Mouse (Mus musculus): ENCODE measurements at regions not wholly inside any gene's neighbourhood (a gene's known extent, or its start where the extent isn't known, plus 50 kb on each side); places are given as distances from the start of the nearest gene placed in this dataset.

GRCm38 (mm10) chr2:159361371-159361770 lies 566.8 kb downstream of the Dhx35 start:
- H3K4me1 ChIP-seq (ENCODE audit: control insufficient read depth, insufficient read depth, low read length): no peaks in the 10 kb centered on the region
- DNase-seq: no peak
- 72% methylated on average over 3 of the region's 3 CpGs for WGBS
- no peak for TF ChIP-seq POLR2A (IDR thresholded peaks at IDR 0.05; ENCODE audit: borderline replicate concordance, extremely low read depth, low read depth, low read length)
- no peak for TF ChIP-seq CTCF (IDR thresholded peaks at IDR 0.05; ENCODE audit: insufficient read depth, low read length)
- no peak overlapping the region for H3K4me3 ChIP-seq (replicated peaks; ENCODE audit: extremely low read depth, low read depth, low read length)

GRCm38 (mm10) chr2:159392865-159393264 lies 598.3 kb downstream of the Dhx35 start:
- Histone ChIP-seq H3K4me1 (ENCODE audit: control insufficient read depth, insufficient read depth, low read length) (no peaks in the 10 kb centered on the region), H3K4me3 (replicated peaks; ENCODE audit: extremely low read depth, low read depth, low read length) (no peak overlapping the region)
- no peak for DNase-seq
- TF ChIP-seq CTCF (IDR thresholded peaks at IDR 0.05; ENCODE audit: insufficient read depth, low read length): no peak
- no peak for TF ChIP-seq POLR2A (IDR thresholded peaks at IDR 0.05; ENCODE audit: borderline replicate concordance, extremely low read depth, low read depth, low read length)
- 38% methylated on average over 10 of the region's 10 CpGs for WGBS

- WGBS: 81% methylated on average over 9 of the region's 9 CpGs
- Histone ChIP-seq H3K4me3 (replicated peaks; ENCODE audit: extremely low read depth, low read depth, low read length) (no peak overlapping the region), H3K4me1 (ENCODE audit: control insufficient read depth, insufficient read depth, low read length) (no peaks in the 10 kb centered on the region)
- no peak for TF ChIP-seq CTCF (IDR thresholded peaks at IDR 0.05; ENCODE audit: insufficient read depth, low read length)
- no peak for TF ChIP-seq POLR2A (IDR thresholded peaks at IDR 0.05; ENCODE audit: borderline replicate concordance, extremely low read depth, low read depth, low read length)
- no peak for DNase-seq
Measured at GRCm38 (mm10) chr2:159401421-159402100, 607.0 kb downstream of the Dhx35 start.

- WGBS: 52% methylated on average over 1 of the region's 1 CpGs
- DNase-seq: no peak
- Histone ChIP-seq H3K4me3 (replicated peaks; ENCODE audit: extremely low read depth, low read depth, low read length) (no peak overlapping the region), H3K4me1 (ENCODE audit: control insufficient read depth, insufficient read depth, low read length) (no peaks in the 10 kb centered on the region)
- TF ChIP-seq CTCF (IDR thresholded peaks at IDR 0.05; ENCODE audit: insufficient read depth, low read length) (no peak), POLR2A (IDR thresholded peaks at IDR 0.05; ENCODE audit: borderline replicate concordance, extremely low read depth, low read depth, low read length) (no peak)
Measured at GRCm38 (mm10) chr2:159404940-159405339, 610.3 kb downstream of the Dhx35 start.

- DNase-seq: no peak
- 10% methylated on average over 1 of the region's 1 CpGs for WGBS
- TF ChIP-seq POLR2A (IDR thresholded peaks at IDR 0.05; ENCODE audit: borderline replicate concordance, extremely low read depth, low read depth, low read length) (no peak), CTCF (IDR thresholded peaks at IDR 0.05; ENCODE audit: insufficient read depth, low read length) (no peak)
- no peaks in the 10 kb centered on the region for H3K4me1 ChIP-seq (ENCODE audit: control insufficient read depth, insufficient read depth, low read length)
- H3K4me3 ChIP-seq (replicated peaks; ENCODE audit: extremely low read depth, low read depth, low read length): no peak overlapping the region
Measured at GRCm38 (mm10) chr2:159414599-159414998, 620.0 kb downstream of the Dhx35 start.

- WGBS: 75% methylated on average over 7 of the region's 7 CpGs
- no peak for TF ChIP-seq POLR2A (IDR thresholded peaks at IDR 0.05; ENCODE audit: borderline replicate concordance, extremely low read depth, low read depth, low read length)
- TF ChIP-seq CTCF (IDR thresholded peaks at IDR 0.05; ENCODE audit: insufficient read depth, low read length): no peak
- Histone ChIP-seq H3K4me3 (replicated peaks; ENCODE audit: extremely low read depth, low read depth, low read length) (no peak overlapping the region), H3K4me1 (ENCODE audit: control insufficient read depth, insufficient read depth, low read length) (no peaks in the 10 kb centered on the region)
- no peak for DNase-seq
Measured at GRCm38 (mm10) chr2:159418371-159418940, 623.8 kb downstream of the Dhx35 start.

- no peak overlapping the region for H3K4me3 ChIP-seq (replicated peaks; ENCODE audit: extremely low read depth, low read depth, low read length)
- DNase-seq: no peak
- TF ChIP-seq CTCF (IDR thresholded peaks at IDR 0.05; ENCODE audit: insufficient read depth, low read length) (no peak), POLR2A (IDR thresholded peaks at IDR 0.05; ENCODE audit: borderline replicate concordance, extremely low read depth, low read depth, low read length) (no peak)
- H3K4me1 ChIP-seq (ENCODE audit: control insufficient read depth, insufficient read depth, low read length): no peaks in the 10 kb centered on the region
- 37% methylated on average over 7 of the region's 7 CpGs for WGBS
Measured at GRCm38 (mm10) chr2:159422281-159422937, 627.8 kb downstream of the Dhx35 start.

- H3K4me1 ChIP-seq (ENCODE audit: control insufficient read depth, insufficient read depth, low read length): no peaks in the 10 kb centered on the region
- H3K4me3 ChIP-seq (replicated peaks; ENCODE audit: extremely low read depth, low read depth, low read length): no peak overlapping the region
- DNase-seq: no peak
- 15% methylated on average over 1 of the region's 1 CpGs for WGBS
- TF ChIP-seq CTCF (IDR thresholded peaks at IDR 0.05; ENCODE audit: insufficient read depth, low read length): no peak
- TF ChIP-seq POLR2A (IDR thresholded peaks at IDR 0.05; ENCODE audit: borderline replicate concordance, extremely low read depth, low read depth, low read length): no peak
Measured at GRCm38 (mm10) chr2:159428201-159428600, 633.6 kb downstream of the Dhx35 start.

GRCm38 (mm10) chr2:159430577-159431329 lies 636.1 kb downstream of the Dhx35 start:
- Histone ChIP-seq H3K4me3 (replicated peaks; ENCODE audit: extremely low read depth, low read depth, low read length) (no peak overlapping the region), H3K4me1 (ENCODE audit: control insufficient read depth, insufficient read depth, low read length) (no peaks in the 10 kb centered on the region)
- DNase-seq: no peak
- WGBS: 62% methylated on average over 5 of the region's 5 CpGs
- TF ChIP-seq POLR2A (IDR thresholded peaks at IDR 0.05; ENCODE audit: borderline replicate concordance, extremely low read depth, low read depth, low read length) (no peak), CTCF (IDR thresholded peaks at IDR 0.05; ENCODE audit: insufficient read depth, low read length) (no peak)
